Mouse (Mus musculus) ES-Bruce4 (cell line): ENCODE measurements around the gene Anks1b.

Source experiments
- CTCF ChIP-seq: IDR thresholded peaks from one replicate; pipeline ENCODE4 v1.8.1; 2011; ENCODE audit warnings: low read depth, low read length
- POLR2A ChIP-seq: IDR thresholded peaks from one replicate; pipeline ENCODE4 v1.8.1; 2011; ENCODE audit warnings: low read length; ENCODE audit not compliant: insufficient read depth

GRCm38 (mm10) chr10:90507561-90507960 lies 634.3 kb downstream of the Anks1b start:
- TF ChIP-seq POLR2A, result no peak
- TF ChIP-seq CTCF, result no peak
